Mouse (Mus musculus) T-cell, adult 2 months (primary cell): Measurements from ENCODE around the gene Gria1.

Experiments
- DNase-seq: peaks from one replicate; pipeline ENCODE4 v3.0.0; 2022; ENCODE audit warnings: low spot score

The Gria1 gene

DNA sequence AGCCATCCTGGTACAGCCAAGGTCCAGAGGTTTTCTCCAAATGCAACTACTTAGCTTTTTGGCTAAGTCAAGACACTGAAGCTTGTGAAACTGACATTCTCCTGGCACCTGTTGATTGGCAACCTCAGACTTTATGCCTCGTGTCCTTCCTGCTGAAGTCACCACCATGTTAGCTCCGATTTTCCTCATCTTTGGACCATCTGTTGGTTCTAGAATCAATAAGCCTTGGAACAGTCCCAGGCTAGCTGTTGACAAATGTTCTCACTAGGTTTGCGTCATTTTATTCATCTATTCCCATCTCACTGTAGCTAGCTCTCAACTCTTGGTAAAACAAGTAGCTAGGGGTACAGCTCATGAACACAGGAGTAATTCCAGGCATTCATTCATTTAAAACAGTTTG, 51.3 kb downstream of the Gria1 start:
- no peak for DNase-seq

DNA sequence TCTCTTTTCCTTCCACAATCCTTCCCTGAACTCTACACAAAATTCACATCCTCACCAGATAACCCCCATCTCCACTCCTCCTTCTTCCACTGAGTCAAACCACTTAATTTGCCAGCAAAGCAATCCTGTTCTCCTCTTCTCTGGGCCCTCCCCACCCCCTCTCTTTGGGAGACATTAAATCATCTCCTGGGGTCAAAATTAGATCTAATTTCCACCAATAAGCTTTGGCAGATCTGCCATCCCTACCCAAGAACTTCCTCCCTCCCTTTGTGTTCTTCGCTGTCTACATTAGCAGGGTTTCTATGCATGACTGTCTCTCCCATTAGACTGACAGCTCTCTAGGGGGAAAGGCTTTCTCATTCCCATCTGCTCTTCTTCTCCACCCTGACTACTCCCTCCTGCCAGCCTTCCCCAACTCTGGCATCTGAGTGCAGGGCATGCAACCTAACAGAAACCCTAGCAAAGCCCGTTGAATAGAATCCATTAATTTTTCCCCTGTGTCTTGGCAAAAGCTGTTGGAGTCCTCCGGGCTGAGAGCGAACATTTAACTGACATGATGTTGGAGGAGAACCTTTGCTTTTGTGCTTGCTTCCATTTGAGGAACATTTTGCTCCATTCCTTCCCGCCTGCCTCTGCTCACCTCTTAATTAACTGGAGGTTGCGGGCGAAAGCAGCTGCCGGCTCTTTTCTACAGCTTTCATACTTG, 59.2 kb downstream of the Gria1 start:
- no peak for DNase-seq

DNA sequence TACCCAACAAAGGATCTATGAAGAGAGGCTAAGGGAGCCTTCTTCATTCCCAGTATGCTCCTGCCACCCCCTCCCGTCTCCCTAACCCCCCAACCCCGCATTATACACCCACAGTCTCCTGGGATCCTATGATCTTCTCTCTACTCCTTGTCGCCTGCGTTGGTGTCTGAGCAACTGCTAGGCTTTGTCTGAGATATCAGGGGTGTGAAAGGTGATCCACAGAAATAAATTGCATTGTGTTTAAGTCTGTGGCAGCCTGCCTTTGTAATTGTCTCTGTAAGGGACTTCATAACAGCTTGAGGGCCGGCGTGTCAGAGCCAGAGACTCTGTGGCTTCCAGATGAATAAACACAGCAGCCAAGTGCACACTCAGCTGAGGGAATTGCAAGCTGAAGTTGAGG, 61.0 kb downstream of the Gria1 start:
- no peak for DNase-seq

DNA sequence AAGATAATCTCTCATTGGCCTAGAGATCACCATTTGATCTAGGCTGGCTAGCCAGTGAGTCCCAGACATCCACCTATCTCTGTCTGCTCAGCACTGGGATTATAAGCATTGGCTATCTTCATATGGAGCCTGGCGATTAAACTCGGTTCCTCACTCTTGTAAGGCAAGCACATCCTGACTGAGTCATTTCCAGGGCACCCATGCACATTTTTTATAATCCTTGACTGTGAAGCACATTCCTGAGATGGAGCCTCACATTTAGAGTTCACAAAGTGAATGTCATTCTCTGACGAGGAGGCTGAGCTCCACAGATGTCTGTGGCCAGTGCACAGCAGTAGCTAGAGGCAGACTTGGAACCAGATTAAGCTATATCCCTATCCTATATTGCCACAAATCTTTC, 68.2 kb downstream of the Gria1 start:
- DNase-seq: no peak

DNA sequence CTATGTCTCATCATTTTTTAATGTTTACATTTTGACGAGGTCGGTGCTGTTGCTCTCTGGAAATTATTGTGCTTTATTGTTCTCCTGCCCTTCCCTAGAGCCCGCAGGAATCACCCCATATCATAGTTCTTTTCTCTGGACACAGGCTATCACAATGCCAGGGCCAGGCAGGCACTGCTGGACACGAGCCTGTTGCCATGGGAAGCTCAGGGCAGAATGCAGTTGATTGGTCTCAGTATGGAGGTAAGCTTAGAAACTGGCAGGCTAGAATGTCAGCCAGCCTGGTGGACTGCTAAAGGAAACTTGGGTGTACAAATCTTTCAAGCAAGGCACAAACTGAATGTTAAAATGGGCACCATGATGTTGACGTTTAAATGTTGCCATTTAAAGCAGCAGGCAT, 78.3 kb downstream of the Gria1 start:
- DNase-seq: no peak

DNA sequence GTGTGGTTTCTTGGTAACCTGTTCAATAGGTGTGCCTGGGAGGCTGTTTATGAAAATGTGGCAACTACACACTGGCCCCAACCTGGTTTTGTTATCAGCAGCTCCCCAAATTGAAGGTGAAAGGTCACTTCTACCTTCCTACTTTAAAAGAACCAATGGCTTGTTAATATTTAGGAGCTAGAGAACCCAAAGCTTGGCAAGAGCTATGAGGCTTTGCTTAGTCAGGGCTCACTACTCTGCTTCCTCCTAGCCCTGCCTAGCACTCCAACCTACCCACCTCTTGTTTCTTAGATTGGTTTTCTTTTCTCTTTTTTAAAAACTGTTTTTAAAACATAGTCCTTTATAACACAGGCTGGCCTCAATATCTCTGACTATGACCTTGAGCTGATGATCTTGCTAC, 79.5 kb downstream of the Gria1 start:
- DNase-seq: no peak

DNA sequence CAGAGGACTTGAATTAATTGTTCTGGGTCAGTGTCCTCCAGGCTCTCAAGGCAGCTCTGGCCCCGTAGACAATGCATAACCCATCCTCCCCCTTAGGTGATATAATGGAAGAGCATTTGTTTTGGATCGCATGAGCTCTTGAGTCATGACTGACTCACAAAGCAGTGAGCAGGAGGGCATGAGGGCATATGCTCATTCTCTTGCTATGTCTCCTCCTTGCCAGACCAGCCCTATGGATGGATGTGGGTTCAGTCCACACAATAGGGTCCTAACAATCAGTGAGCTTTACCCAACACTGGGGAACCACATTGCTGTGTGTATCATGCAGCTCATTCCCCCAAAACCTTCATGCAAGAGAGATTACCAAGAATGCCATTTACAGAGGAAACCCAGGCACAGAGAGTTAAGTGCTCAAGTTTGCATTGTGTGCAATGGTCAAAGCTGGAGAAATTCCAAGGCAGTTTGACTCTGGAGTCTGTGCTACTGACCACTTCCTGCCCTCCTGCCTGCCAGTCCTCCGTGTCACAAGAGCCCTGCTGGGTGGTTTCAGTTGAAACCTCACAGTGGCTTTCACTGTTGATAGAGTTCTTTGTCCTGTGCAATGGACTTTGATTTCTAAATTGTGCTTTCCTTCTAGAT, 80.2 kb downstream of the Gria1 start:
- no peak for DNase-seq

DNA sequence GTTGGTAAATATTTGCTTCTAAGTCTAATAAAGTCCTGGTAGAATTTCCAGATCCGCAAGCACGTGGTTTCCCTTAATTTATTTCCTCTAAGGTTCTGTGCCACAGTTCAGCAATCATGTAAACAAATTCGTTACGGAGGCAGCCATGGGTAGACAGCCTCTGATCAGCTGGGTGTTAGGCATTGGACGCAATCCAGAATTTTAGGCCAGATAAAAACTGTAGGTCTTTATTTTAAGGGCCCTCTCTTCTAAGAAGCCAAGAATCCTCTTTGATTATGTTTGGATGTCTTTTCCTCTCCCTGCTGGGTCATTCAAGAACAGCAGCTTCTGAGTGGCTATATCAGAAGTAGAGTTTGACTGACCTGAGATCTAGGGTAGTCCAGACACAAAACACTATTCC, 89.3 kb downstream of the Gria1 start:
- DNase-seq: no peak

DNA sequence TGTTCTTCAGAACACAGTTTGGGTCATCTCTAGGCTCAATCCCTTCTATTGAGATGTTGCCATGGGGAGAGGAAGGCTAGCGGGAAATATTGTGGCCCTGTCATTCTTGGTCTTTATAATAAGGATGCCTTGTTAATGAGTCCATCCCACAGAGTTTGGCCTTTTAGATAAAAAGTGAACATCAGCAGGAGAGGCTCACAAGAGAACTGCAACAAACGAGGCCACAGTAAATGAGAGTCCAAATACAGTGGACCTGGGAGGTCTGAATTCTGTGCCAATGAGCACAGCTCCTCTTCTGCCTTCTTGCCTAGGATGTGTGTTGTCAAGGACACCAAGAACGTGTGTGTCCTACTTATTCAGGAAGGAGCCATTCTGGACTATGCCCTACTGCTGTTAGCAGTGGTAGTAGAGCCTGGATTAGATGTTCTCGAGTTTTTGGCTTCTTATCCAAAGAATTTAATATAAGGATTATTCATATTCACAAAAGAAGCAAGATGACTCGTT, 92.6 kb downstream of the Gria1 start:
- no peak for DNase-seq

DNA sequence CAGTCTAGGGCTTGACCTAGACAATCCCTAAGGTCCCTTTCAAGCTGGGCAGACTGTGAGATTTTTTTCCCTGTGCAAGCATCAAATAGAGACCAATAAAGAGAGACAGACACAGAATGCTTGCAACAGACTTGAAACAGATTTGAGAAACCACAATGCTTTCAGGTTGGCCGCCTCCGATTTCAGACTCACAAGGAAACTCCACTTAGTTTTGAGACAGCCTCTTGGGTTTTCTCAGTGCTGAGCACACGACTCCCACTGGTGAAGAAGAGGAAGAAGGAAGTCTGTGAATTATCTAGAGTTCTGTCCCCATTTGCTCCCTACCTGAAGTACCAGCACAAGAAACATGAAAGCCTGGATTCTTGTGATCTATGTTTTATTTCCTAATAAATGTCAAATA, 94.5 kb downstream of the Gria1 start:
- DNase-seq: no peak

DNA sequence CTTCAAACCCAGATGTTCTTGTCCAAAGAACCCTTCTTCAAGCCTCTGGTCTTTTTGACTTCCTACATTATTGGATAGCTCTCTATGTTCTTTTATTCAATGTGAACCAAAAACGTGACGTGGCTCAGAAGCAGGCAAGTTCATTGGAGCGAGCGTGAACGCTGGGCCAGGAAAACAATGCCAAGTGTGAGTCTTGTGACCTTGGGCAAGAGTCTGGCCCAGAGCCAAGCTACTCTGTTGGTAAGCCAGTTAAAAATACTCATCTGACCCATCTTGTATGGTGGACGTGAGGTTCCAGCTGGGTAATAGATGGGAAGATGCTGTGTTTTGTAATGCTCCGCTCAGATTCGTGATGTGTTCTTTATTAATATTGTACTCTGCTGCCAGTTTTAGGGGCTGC, 101.2 kb downstream of the Gria1 start:
- no peak for DNase-seq

DNA sequence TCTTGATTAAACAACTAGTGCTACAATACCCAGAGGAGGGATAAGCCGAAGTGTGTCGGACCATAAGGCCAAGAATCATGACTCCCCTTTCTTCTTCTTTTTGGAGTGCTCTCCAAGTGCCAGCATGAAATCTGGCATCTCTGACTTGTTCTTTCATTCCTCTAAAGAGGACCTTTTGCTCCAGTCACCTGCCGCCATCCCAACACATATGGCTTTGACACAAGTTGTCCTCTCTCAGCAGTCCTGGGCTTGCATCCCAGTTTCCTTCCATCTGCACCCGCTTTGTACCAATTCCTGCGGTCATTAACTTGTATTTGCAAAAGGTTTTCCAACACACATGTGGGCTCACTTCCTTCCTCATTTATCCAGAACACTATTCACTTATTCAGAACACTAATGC, 103.2 kb downstream of the Gria1 start:
- no peak for DNase-seq

DNA sequence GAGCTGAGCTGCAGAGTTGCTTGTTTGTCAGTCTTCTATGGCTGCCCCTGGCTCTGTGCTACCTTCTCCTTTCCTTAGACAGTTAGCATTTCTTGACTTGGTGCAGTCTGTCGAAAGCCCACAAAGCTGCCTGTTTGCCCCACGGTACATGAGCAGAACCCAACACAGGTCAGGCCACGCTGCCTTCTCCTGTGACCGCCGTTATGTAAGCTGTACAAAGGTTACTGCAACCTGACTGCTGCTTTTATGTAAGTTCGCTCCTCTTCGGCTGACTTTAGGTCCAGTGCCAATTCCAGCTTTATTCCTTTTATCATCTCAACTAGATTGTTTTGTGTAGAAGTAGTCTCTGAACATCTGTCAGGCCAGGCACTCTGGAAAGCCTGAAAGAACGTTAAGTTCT, 115.9 kb downstream of the Gria1 start:
- DNase-seq: no peak

DNA sequence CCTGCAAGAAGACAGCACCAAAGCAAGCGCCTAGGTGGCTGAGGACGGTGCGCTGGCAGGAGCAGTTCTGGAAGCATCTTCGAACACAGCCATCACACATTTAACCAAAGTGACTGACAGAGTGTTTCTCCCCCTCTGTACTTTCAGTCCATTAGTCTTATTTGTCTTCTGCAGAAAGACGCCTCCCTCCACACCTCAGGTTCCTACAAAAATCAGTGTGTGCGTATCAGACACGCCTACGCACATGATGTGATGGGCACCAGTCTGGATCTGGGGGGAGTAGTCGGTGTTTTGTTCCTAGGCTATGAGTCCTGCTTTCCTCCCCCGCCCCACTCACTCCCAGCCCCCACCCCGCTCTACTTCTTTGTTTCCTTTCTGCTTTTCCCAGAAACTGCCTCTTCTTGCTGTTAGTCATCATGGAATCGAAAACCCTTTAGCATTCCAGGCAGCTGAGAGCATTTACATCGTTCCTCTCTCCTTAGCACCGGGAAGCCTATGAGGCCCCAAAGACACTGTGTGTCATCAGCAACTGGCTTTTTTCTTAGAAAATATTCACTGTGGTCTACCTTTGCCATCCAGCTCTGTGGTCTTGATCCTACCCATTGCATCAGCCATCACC, 129.1 kb downstream of the Gria1 start:
- DNase-seq: no peak

DNA sequence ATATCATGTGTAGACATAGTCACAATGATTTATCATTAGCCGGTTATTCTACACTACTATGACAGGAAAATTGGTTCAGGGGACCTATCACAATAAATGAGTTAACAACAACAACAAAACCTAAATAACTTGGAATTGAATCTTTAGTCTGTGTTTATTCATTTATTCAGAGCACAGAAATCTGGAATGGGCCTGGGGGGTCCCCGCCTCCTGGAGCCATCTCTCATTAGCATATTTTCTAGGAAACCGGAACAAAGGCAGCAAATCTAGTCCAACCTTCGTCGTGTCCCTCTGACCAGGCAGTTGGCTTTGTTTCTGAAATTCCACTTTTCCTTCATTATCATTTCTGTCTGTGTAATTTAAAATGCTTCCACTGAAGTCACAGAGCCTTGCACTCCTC, 132.5 kb downstream of the Gria1 start:
- DNase-seq: no peak

DNA sequence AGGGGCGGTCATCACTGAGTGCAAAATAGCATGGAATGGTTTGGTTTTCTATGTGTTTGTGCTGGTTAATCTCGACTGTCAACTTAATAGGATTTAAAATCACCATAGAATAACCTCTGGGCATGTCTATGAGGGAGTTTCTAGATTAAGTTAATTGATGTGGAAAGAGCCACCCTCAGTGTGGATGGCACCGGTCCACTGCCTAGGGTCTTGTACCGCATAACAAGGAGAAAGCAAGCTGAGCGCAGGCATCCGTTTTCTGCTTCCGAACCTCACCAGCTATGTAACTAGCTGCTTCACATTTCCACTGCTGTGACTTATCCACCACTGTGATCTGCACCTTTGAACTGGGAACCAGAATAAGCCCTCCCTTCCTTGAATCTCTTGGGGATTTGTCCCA, 134.0 kb downstream of the Gria1 start:
- no peak for DNase-seq

DNA sequence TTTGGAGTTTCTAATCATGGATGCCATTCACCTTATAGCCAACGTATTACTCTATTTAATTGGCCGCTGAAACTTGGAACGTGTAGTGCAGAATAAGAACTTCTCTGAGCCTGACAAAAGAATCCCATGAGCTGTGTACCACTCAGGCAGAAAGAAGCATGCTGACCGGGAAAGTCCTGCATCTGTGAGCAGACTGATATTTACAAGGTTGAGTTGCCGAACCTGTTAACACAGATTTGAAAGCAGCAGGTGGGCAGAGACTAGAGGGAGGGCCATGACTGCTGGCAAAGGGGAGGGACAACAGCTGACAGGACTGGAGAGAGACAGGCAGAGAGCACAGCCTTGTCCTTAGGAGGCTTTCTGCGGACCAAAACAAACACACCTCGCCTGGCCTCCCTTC, 134.5 kb downstream of the Gria1 start:
- DNase-seq: no peak

DNA sequence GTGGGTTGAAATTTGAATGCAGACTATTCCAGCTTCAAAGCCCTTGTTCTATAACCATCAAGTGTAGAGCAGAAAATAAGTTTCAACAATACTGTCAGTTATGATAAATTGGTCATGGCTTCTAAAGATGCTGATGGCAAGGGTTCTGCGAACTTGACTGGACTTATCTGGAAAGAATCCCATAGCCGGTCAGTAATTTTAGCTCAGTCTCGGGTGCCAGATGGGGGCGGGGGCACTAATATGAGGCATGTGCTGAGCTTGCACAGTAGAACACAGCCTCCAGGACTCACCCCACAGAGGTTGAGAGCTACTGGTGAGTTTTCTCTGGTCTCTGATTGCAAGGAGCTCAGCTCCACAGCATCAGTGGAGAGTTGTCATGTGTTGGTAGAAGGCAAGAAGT, 140.5 kb downstream of the Gria1 start:
- no peak for DNase-seq

DNA sequence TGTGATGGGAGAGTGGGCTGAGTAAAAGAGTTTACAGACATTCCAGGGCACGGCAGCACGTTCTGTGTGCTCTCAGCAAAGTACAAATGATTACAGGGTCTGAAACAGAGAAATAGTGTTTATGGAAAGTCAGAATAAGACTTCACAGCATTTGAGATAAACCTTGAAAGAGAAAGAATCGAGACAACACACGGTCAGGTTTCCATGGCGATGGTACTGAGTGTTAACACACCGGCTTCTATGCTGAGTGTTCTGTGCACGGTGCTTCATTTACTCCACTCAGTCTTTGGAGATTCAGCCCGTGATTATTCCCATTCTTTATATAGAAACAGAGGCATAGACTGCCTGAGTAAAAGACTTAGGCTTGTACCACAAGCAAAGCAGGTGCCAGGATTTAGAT, 143.8 kb downstream of the Gria1 start:
- no peak for DNase-seq

DNA sequence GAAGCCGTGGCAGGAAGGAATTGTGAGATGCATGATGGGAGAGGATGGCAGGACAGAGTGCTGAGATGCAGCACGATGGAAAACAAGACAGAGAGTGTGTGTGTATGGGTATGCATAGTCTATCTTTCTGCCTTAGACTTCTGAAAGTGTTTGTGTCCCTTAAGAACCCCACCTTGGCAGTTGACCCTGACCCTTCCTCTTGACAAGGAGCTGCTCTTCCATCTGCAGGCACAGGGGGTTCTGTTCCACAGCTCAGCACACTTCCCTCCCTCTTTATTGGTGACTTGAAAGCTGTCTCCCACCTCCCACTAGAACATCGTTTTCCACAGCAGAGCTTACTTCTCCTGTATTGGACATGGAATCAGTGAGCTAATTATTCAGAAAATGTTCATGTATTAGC, 148.2 kb downstream of the Gria1 start:
- DNase-seq: no peak

DNA sequence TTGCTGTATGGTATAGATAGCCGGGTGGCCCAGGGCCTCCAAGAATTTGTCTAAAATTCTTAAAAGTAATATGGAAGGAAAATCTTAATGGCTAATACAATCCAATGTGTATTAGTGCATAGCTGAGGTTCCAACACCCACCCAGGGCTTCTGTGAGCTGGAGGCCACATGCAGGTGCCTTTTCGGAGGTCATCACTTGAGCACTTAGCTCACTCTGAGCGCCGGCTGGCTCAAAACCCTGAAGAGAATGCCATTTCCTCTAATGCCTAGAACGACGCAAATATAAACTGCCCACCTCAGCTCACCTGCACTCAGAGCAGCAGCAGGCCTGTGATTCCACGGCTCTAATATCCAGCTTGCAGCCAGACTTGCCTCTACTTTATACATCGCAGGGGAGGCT, 148.9 kb downstream of the Gria1 start:
- DNase-seq: no peak

DNA sequence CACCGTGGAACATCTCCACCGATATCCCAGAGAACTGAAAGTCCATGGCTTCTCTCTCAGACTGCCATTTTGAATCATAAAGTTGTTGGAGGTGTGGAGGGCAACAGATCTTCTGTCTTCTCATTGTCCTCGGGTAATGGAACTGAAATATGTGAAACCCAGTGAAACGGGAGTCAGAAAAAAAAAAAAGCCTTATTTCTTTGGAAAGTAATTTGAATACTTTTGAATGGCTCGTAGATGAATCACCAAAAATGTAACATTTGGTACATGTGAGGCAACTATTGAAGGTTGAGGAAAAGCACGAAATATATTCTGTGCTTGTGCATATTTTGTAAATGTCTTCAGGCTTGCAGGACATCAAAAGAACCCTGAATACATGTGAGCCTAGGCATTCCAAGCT, 151.7 kb downstream of the Gria1 start:
- DNase-seq: no peak

DNA sequence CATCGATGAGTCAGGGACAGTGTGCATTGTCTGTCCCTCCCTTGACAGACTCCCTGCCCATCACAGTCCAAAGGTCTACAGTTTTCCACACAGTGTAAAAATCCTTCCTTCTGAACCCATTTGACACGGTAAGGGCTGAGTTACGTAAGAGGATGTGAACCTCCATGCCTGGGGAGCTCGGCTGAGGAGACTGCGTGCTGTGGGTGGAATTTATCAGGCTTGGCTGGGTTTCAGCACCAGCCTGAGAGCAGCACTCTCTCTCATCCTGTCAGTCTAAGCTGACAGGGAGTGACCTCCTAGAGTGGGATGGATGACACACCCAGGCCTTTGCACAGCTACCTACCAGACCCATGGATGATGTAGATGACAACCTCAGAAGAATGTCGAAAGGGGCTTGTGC, 158.9 kb downstream of the Gria1 start:
- DNase-seq: no peak

DNA sequence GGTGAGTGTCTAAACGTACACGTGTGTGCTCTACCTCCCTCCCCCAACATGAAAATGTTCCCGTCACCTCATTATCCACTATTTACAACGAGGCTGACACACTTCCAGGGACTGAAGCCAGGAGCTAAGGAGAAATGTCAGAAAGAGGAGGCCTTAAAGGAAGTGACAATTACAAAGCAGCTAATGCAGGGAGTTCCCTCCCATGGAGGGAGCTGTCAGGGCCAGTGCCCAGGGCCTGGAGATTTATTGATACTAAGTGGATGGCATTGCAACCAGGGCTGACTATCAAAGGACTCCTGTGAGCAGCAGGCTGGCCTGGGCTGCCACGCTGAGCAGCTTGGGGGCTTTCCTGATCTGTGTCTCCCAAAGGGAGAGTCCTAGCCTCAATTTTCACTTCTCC, 163.0 kb downstream of the Gria1 start:
- DNase-seq: no peak
